Mouse (Mus musculus): Measurements from ENCODE around the gene Fnbp1.

DNA sequence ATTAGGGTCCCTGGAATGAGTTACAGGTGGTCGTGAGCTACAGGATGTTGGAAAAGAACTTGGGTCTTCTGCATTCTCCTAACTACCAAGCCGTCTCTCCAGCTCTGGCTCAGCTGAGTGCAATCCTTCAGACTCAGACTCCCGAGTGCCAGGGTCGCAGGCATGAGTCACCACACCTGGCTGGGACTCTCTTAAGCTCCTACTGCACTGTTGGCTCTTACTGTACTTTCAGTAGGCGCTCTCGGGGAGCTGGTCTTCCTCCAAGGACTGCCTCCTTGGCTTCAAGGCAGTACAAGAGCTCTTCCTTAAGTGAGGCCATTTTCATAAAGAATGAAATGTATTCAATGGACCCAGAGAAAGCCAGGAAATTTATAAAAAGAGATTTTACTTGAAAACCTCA, 100.4 kb downstream of the Fnbp1 start:
- TF ChIP-seq CTCF (conservative IDR thresholded peaks at IDR 0.05; ENCODE audit: low read length): no peak
- no peak for TF ChIP-seq NANOG (IDR thresholded peaks at IDR 0.05; ENCODE audit: borderline replicate concordance, low read length)

Measured in E14TG2a.4 (cell line).